Mouse (Mus musculus) forebrain, embryonic 15.5 days (tissue): ENCODE results near the gene Sod3. TPM values are rescaled to one million over a fixed set of nuclear protein-coding genes. Genes with fewer than 3 reads are reported as not detected.

Experiments used
- polyA plus RNA-seq: library from polyadenylated mRNA; unstranded; fragments of >200 nt; fragmentation: Nextera tagmentation; extraction: Ambion mirVana; gene quantifications from 2 replicates; pipeline ENCODE4 v1.2.1, GENCODE M21; 2015

The Sod3 gene
- polyA plus RNA-seq, 1 experiment from 2014 or later: 1.2 TPM

Other genes with a start within 250 kb of the Sod3 start
- 168 and 171 TPM in 2 replicates for gene Dhx15, start 173.3 kb upstream of the Sod3 start, polyA plus RNA-seq
- 11.2 and 11.7 TPM in 2 replicates for gene Ccdc149, start 107.7 kb downstream of the Sod3 start, polyA plus RNA-seq
- gene Lgi2, start 202.7 kb downstream of the Sod3 start, polyA plus RNA-seq: 1.9 TPM in 2 replicates